Mouse (Mus musculus): ENCODE results near the gene Mctp1. TPM values are rescaled to one million over a fixed set of nuclear protein-coding genes. Genes with fewer than 3 reads are reported as not detected.

The Mctp1 gene
- polyA plus RNA-seq, 1 experiment from 2014 or later = 1.8 TPM

DNA sequence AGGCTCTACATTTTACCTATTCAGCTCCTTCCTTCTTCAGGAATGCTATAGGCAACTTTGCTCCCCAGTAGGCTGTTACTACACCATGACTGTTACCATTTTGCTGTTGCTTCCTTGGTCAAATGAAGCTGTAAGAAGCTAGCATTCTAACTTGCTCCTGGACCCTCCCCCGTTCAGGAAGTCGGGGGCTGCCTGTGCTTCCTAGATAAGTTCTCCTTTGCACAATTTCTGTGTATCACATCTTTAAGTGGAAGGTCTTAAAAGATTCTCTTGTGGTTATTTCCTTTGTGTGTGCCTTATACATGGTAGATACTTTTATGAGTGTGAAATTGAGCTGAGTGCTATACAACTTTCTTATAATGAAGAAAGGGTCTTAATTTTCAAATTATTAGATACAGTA lies 25.0 kb downstream of the Mctp1 start:
- WGBS = 79% methylated on average over 2 of the region's 2 CpGs
- H3K4me2 ChIP-seq (replicated peaks; ENCODE audit: low read depth, low read length) = no peak overlapping the region
- no peak overlapping the region for H3K27ac ChIP-seq (ENCODE audit: low read length)
- no peak overlapping the region for H3K9ac ChIP-seq (replicated peaks; ENCODE audit: low read depth, low read length)
- no peaks in the 10 kb centered on the region for H3K27me3 ChIP-seq (ENCODE audit: control insufficient read depth, insufficient read depth, low read length)
- H3K9me3 ChIP-seq (ENCODE audit: control insufficient read depth, low read depth, low read length) = no peaks in the 10 kb centered on the region
- no peak overlapping the region for H3K4me3 ChIP-seq (ENCODE audit: low read depth, low read length)
- no peaks in the 10 kb centered on the region for H3K4me1 ChIP-seq (ENCODE audit: control insufficient read depth, insufficient read depth, low read length)
- no peaks in the 10 kb centered on the region for H3K36me3 ChIP-seq (ENCODE audit: control insufficient read depth, insufficient read depth, low read length)
- no peak for ATAC-seq (ENCODE audit: insufficient number of reproducible peaks, insufficient read depth, low FRiP score, low read depth)

DNA sequence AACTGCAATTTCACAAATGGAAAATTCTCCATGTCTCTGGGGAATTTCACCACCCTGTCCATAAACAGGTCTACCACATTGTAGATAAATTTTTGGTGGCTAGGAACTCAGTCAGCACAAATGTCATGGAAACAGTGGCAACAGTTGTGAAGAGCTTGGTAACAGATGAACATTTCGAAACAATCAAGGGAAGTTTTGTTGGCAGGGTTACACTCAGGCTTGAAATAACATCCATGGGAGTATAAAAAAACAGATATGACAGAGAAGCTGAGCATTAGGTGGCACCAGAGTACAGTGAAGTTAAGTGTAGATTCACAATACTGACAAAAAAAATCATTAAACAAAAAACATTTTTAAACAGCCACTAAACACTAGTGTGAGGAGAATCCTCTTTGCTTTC lies 26.3 kb downstream of the Mctp1 start:
- H3K4me3 ChIP-seq (ENCODE audit: low read depth, low read length) = no peak overlapping the region
- H3K36me3 ChIP-seq (ENCODE audit: control insufficient read depth, insufficient read depth, low read length) = no peaks in the 10 kb centered on the region
- no peaks in the 10 kb centered on the region for H3K27me3 ChIP-seq (ENCODE audit: control insufficient read depth, insufficient read depth, low read length)
- H3K4me2 ChIP-seq (replicated peaks; ENCODE audit: low read depth, low read length) = no peak overlapping the region
- ATAC-seq (ENCODE audit: insufficient number of reproducible peaks, insufficient read depth, low FRiP score, low read depth) = no peak
- no peaks in the 10 kb centered on the region for H3K4me1 ChIP-seq (ENCODE audit: control insufficient read depth, insufficient read depth, low read length)
- no peak overlapping the region for H3K9ac ChIP-seq (replicated peaks; ENCODE audit: low read depth, low read length)
- H3K27ac ChIP-seq (ENCODE audit: low read length) = no peak overlapping the region
- 81% methylated on average over 1 of the region's 1 CpGs for WGBS
- no peaks in the 10 kb centered on the region for H3K9me3 ChIP-seq (ENCODE audit: control insufficient read depth, low read depth, low read length)

- no peak for ATAC-seq (ENCODE audit: insufficient number of reproducible peaks, insufficient read depth, low FRiP score, low read depth)
- no peaks in the 10 kb centered on the region for H3K36me3 ChIP-seq (ENCODE audit: control insufficient read depth, insufficient read depth, low read length)
- no peaks in the 10 kb centered on the region for H3K9me3 ChIP-seq (ENCODE audit: control insufficient read depth, low read depth, low read length)
- H3K9ac ChIP-seq (replicated peaks; ENCODE audit: low read depth, low read length) = no peak overlapping the region
- no peak overlapping the region for H3K27ac ChIP-seq (ENCODE audit: low read length)
- H3K4me1 ChIP-seq (ENCODE audit: control insufficient read depth, insufficient read depth, low read length) = no peaks in the 10 kb centered on the region
- H3K27me3 ChIP-seq (ENCODE audit: control insufficient read depth, insufficient read depth, low read length) = no peaks in the 10 kb centered on the region
- no peak overlapping the region for H3K4me2 ChIP-seq (replicated peaks; ENCODE audit: low read depth, low read length)
- H3K4me3 ChIP-seq (ENCODE audit: low read depth, low read length) = no peak overlapping the region
Observed at GRCm38 (mm10) chr13:76415346-76415745, 31.0 kb downstream of the Mctp1 start.

DNA sequence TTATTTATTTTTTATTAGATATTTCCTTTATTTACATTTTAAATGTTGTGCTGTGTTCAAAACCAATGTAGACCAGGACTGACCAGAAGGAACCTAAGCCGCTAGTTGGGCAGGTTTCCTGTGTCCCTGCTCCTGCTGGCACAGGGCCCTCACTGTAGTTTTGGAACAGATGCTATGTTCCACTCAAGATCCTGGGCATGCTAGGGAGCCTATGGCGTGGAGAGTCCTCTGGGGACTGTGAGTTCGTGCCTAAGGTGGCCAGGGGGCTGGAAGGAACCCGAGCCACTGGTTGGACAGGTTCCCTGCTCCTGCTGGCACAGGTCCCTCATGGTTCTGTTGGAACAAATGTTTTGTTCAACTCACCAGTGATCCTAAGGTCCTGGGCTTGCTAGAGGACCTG lies 35.8 kb downstream of the Mctp1 start:
- H3K36me3 ChIP-seq (ENCODE audit: control insufficient read depth, insufficient read depth, low read length) = no peaks in the 10 kb centered on the region
- no peak overlapping the region for H3K27ac ChIP-seq (ENCODE audit: low read length)
- no peak for ATAC-seq (ENCODE audit: insufficient number of reproducible peaks, insufficient read depth, low FRiP score, low read depth)
- H3K4me2 ChIP-seq (replicated peaks; ENCODE audit: low read depth, low read length) = no peak overlapping the region
- H3K27me3 ChIP-seq (ENCODE audit: control insufficient read depth, insufficient read depth, low read length) = no peaks in the 10 kb centered on the region
- 76% methylated on average over 4 of the region's 4 CpGs for WGBS
- H3K9me3 ChIP-seq (ENCODE audit: control insufficient read depth, low read depth, low read length) = no peaks in the 10 kb centered on the region
- no peaks in the 10 kb centered on the region for H3K4me1 ChIP-seq (ENCODE audit: control insufficient read depth, insufficient read depth, low read length)
- no peak overlapping the region for H3K4me3 ChIP-seq (ENCODE audit: low read depth, low read length)
- no peak overlapping the region for H3K9ac ChIP-seq (replicated peaks; ENCODE audit: low read depth, low read length)

DNA sequence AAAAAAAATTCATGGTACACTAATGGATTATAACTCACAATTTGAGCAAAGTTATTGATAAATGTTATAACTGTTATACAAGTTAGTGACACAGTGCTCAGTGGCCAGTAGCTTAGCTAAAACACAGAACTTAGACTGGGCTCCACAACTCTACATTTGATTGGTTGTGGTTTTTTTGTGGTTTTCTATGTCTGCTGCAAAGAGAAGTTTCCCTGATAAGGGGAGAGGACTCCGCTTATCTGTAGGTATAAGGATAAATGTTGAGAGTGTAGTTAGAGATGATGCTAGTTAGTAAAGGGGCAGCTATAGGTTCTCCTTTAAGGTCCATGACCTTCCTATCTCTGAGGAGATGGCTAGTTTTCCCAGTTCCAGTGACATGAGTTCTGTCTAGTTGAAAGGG lies 36.7 kb downstream of the Mctp1 start:
- H3K4me1 ChIP-seq (ENCODE audit: control insufficient read depth, insufficient read depth, low read length) = no peaks in the 10 kb centered on the region
- no peaks in the 10 kb centered on the region for H3K27me3 ChIP-seq (ENCODE audit: control insufficient read depth, insufficient read depth, low read length)
- H3K4me2 ChIP-seq (replicated peaks; ENCODE audit: low read depth, low read length) = no peak overlapping the region
- no peak overlapping the region for H3K4me3 ChIP-seq (ENCODE audit: low read depth, low read length)
- H3K36me3 ChIP-seq (ENCODE audit: control insufficient read depth, insufficient read depth, low read length) = no peaks in the 10 kb centered on the region
- 93% methylated on average over 1 of the region's 1 CpGs for WGBS
- H3K27ac ChIP-seq (ENCODE audit: low read length) = no peak overlapping the region
- no peaks in the 10 kb centered on the region for H3K9me3 ChIP-seq (ENCODE audit: control insufficient read depth, low read depth, low read length)
- no peak overlapping the region for H3K9ac ChIP-seq (replicated peaks; ENCODE audit: low read depth, low read length)
- no peak for ATAC-seq (ENCODE audit: insufficient number of reproducible peaks, insufficient read depth, low FRiP score, low read depth)

GRCm38 (mm10) chr13:76422124-76422523 lies 37.8 kb downstream of the Mctp1 start:
- no peak for ATAC-seq (ENCODE audit: insufficient number of reproducible peaks, insufficient read depth, low FRiP score, low read depth)
- no peak overlapping the region for H3K27ac ChIP-seq (ENCODE audit: low read length)
- H3K9me3 ChIP-seq (ENCODE audit: control insufficient read depth, low read depth, low read length) = no peaks in the 10 kb centered on the region
- no peak overlapping the region for H3K4me2 ChIP-seq (replicated peaks; ENCODE audit: low read depth, low read length)
- no peak overlapping the region for H3K9ac ChIP-seq (replicated peaks; ENCODE audit: low read depth, low read length)
- WGBS = 86% methylated on average over 5 of the region's 5 CpGs
- H3K4me1 ChIP-seq (ENCODE audit: control insufficient read depth, insufficient read depth, low read length) = no peaks in the 10 kb centered on the region
- H3K36me3 ChIP-seq (ENCODE audit: control insufficient read depth, insufficient read depth, low read length) = no peaks in the 10 kb centered on the region
- no peak overlapping the region for H3K4me3 ChIP-seq (ENCODE audit: low read depth, low read length)
- no peaks in the 10 kb centered on the region for H3K27me3 ChIP-seq (ENCODE audit: control insufficient read depth, insufficient read depth, low read length)

DNA sequence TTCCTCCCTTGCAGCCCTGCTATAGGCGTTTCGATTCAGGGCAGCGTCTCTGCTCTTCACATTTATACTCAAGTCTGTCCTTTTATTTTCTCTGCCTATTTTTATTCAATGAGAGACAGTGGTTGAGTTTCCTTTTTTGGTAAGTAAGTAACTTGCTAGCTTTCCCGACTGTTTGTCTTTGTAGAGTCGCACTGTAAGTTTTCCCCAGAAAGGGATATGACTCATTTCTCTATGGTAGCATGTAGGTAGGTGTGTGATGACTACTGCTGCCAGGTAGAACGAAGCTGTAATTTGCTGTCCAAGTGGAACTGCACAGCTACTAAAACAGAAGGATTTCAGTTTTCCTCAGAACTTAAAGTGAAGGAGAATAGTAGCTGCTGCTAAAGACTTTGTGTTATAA lies 45.1 kb downstream of the Mctp1 start:
- no peak for ATAC-seq (ENCODE audit: insufficient number of reproducible peaks, insufficient read depth, low FRiP score, low read depth)

DNA sequence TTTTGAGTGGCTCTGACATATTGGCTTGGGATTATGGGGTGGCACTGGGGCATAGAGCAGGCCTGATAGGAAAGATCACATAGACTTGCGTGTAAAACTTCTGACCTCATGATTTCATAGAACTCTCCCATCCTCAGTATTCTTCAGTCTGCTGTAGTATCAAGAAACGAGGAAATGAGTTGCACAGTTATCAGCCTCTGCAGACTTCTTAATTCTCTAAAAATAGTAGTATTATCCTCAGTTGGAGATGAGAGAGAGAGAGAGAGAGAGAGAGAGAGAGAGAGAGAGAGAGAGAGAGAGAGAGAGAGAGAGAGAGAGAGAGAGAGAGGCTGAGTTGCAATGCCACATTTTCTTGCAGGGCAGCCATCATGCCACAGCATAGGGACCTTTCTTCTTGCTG lies 45.6 kb downstream of the Mctp1 start:
- WGBS = 78% methylated on average over 2 of the region's 2 CpGs
- Histone ChIP-seq H3K4me3 (ENCODE audit: low read depth, low read length) (no peak overlapping the region), H3K27ac (ENCODE audit: low read length) (no peak overlapping the region), H3K4me1 (ENCODE audit: control insufficient read depth, insufficient read depth, low read length) (no peaks in the 10 kb centered on the region), H3K4me2 (replicated peaks; ENCODE audit: low read depth, low read length) (no peak overlapping the region), H3K9ac (replicated peaks; ENCODE audit: low read depth, low read length) (no peak overlapping the region), H3K36me3 (ENCODE audit: control insufficient read depth, insufficient read depth, low read length) (no peaks in the 10 kb centered on the region), H3K9me3 (ENCODE audit: control insufficient read depth, low read depth, low read length) (no peaks in the 10 kb centered on the region), H3K27me3 (ENCODE audit: control insufficient read depth, insufficient read depth, low read length) (no peaks in the 10 kb centered on the region)
- ATAC-seq (ENCODE audit: insufficient number of reproducible peaks, insufficient read depth, low FRiP score, low read depth) = no peak

More for the DNA sequence above, 45.1 kb downstream of the Mctp1 start:
- H3K27ac ChIP-seq (ENCODE audit: low read length) = no peak overlapping the region
- H3K9ac ChIP-seq (replicated peaks; ENCODE audit: low read depth, low read length) = no peak overlapping the region
- WGBS = 77% methylated on average over 6 of the region's 6 CpGs
- H3K4me2 ChIP-seq (replicated peaks; ENCODE audit: low read depth, low read length) = no peak overlapping the region
- no peaks in the 10 kb centered on the region for H3K9me3 ChIP-seq (ENCODE audit: control insufficient read depth, low read depth, low read length)
- H3K27me3 ChIP-seq (ENCODE audit: control insufficient read depth, insufficient read depth, low read length) = no peaks in the 10 kb centered on the region
- H3K4me3 ChIP-seq (ENCODE audit: low read depth, low read length) = no peak overlapping the region
- no peaks in the 10 kb centered on the region for H3K36me3 ChIP-seq (ENCODE audit: control insufficient read depth, insufficient read depth, low read length)
- H3K4me1 ChIP-seq (ENCODE audit: control insufficient read depth, insufficient read depth, low read length) = no peaks in the 10 kb centered on the region

DNA sequence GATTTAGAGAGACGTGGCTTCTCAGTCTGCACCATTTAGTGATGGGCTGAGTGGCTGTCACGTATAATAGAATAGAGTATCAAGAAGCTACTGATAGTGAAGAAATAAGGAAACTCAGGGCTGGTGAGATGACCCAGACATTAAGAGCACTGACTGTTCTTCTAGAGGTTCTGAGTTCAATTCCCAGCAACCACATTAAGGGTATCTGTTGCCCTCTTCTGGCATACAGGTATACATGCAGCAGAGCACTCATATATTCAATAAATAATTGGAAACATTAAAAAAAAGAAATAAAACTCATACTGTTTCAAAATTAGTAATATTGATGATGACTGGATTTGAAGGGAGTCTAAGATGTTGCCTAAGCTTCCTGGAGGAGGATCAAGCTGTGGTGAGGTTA lies 47.6 kb downstream of the Mctp1 start:
- Histone ChIP-seq H3K4me1 (ENCODE audit: control insufficient read depth, insufficient read depth, low read length) (no peaks in the 10 kb centered on the region), H3K4me3 (ENCODE audit: low read depth, low read length) (no peak overlapping the region), H3K27me3 (ENCODE audit: control insufficient read depth, insufficient read depth, low read length) (no peaks in the 10 kb centered on the region), H3K4me2 (replicated peaks; ENCODE audit: low read depth, low read length) (no peak overlapping the region), H3K9ac (replicated peaks; ENCODE audit: low read depth, low read length) (no peak overlapping the region), H3K27ac (ENCODE audit: low read length) (no peak overlapping the region), H3K9me3 (ENCODE audit: control insufficient read depth, low read depth, low read length) (no peaks in the 10 kb centered on the region), H3K36me3 (ENCODE audit: control insufficient read depth, insufficient read depth, low read length) (no peaks in the 10 kb centered on the region)
- ATAC-seq (ENCODE audit: insufficient number of reproducible peaks, insufficient read depth, low FRiP score, low read depth) = no peak
- WGBS = 97% methylated on average over 2 of the region's 2 CpGs

All from stomach, embryonic 14.5 days (tissue).